Mouse (Mus musculus) intestine, postnatal 0 days (tissue): ENCODE measurements at regions not wholly inside any gene's neighbourhood (a gene's known extent, or its start where the extent isn't known, plus 50 kb on each side); places are given as distances from the start of the nearest gene placed in this dataset.
A peak's percentile ranks its signal among the peaks of the same experiment; 100 is the strongest.

Experiments used
- ATAC-seq: fragments of 200-750 bp; cut with Nextera tagmentation; 2 replicates; pipeline ENCODE4 v1.8.0; 2017; ENCODE audit warnings: mild to moderate bottlenecking, moderate TSS enrichment, moderate library complexity
- H3K27ac ChIP-seq: fragments of 300-500 bp; sonication (generic); 2 replicates; pipeline ENCODE4 v1.5.1; 2014; ENCODE audit warnings: mild to moderate bottlenecking, low read depth, low read length, moderate library complexity
- H3K27me3 ChIP-seq: fragments of 300-500 bp; sonication (generic); replicated peaks from 2 replicates; pipeline ENCODE4 v1.6.1; 2014; ENCODE audit warnings: low read length, mixed read lengths; ENCODE audit not compliant: control insufficient read depth, insufficient read depth
- H3K36me3 ChIP-seq: fragments of 300-500 bp; sonication (generic); 2 replicates; pipeline ENCODE4 v1.6.1; 2014; ENCODE audit warnings: mild to moderate bottlenecking, moderate library complexity; ENCODE audit not compliant: control insufficient read depth, insufficient read depth
- H3K4me1 ChIP-seq: fragments of 300-500 bp; sonication (generic); replicated peaks from 2 replicates; pipeline ENCODE4 v1.6.1; 2014; ENCODE audit warnings: antibody characterized with exemption, low read length, mixed read lengths; ENCODE audit not compliant: control insufficient read depth, insufficient read depth
- H3K4me2 ChIP-seq: fragments of 300-500 bp; sonication (generic); replicated peaks from 2 replicates; pipeline ENCODE4 v1.6.1; 2014; ENCODE audit warnings: low read depth, mild to moderate bottlenecking, moderate library complexity
- H3K4me3 ChIP-seq: fragments of 300-500 bp; sonication (generic); 2 replicates; pipeline ENCODE4 v1.5.1; 2014; ENCODE audit warnings: low read depth, low read length
- H3K9ac ChIP-seq: fragments of 300-500 bp; sonication (generic); 2 replicates; pipeline ENCODE4 v1.6.1; 2014; ENCODE audit warnings: mild to moderate bottlenecking, low read depth, low read length
- H3K9me3 ChIP-seq: fragments of 300-500 bp; sonication (generic); 2 replicates; pipeline ENCODE4 v1.6.1; 2016; ENCODE audit warnings: mixed run types; ENCODE audit not compliant: control insufficient read depth
- CTCF ChIP-seq: sonication (generic); IDR thresholded peaks from 2 replicates; pipeline ENCODE4 v1.5.1; 2016; ENCODE audit warnings: low read depth, mild to moderate bottlenecking, control low read depth, antibody characterized with exemption, moderate library complexity
- WGBS: fragments of 180-500 bp; shearing (Covaris S2); extraction: QIAGEN DNeasy Blood & Tissue Kit; methylation state at CpG from one replicate; pipeline ENCODE4 v1.1.7; 2014; 5-methylcytosine and 5-hydroxymethylcytosine counted together

DNA sequence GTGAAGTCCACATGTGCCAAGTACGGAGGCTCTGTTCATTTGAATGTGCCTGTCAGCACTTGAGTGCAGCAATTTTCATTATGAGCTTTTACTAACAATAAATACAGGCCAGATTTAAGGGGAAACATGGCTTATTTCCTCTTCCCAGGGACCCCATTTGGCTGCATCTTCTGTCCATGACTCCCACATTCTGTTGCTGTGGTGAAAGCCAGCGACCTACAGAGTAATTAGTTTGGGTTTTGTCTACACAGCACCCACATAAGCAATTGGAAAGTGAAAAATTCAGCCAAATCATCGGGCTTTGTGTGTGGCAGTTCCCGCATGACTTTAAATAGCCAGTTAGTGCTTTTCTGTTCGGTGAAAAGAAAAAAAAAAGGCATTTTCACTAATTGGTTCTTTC, 76.7 kb upstream of the Sp4 start:
- 78% methylated on average over 5 of the region's 5 CpGs for WGBS
- no peak for ATAC-seq
- H3K27ac ChIP-seq, result no peak overlapping the region
- H3K9me3 ChIP-seq, result no peaks in the 10 kb centered on the region
- no peak overlapping the region for H3K4me3 ChIP-seq
- H3K4me1 ChIP-seq, result no peaks in the 10 kb centered on the region
- H3K36me3 ChIP-seq, result no peaks in the 10 kb centered on the region
- no peak overlapping the region for H3K9ac ChIP-seq
- no peak overlapping the region for H3K4me2 ChIP-seq
- TF ChIP-seq CTCF, result no peak
- no peaks in the 10 kb centered on the region for H3K27me3 ChIP-seq

DNA sequence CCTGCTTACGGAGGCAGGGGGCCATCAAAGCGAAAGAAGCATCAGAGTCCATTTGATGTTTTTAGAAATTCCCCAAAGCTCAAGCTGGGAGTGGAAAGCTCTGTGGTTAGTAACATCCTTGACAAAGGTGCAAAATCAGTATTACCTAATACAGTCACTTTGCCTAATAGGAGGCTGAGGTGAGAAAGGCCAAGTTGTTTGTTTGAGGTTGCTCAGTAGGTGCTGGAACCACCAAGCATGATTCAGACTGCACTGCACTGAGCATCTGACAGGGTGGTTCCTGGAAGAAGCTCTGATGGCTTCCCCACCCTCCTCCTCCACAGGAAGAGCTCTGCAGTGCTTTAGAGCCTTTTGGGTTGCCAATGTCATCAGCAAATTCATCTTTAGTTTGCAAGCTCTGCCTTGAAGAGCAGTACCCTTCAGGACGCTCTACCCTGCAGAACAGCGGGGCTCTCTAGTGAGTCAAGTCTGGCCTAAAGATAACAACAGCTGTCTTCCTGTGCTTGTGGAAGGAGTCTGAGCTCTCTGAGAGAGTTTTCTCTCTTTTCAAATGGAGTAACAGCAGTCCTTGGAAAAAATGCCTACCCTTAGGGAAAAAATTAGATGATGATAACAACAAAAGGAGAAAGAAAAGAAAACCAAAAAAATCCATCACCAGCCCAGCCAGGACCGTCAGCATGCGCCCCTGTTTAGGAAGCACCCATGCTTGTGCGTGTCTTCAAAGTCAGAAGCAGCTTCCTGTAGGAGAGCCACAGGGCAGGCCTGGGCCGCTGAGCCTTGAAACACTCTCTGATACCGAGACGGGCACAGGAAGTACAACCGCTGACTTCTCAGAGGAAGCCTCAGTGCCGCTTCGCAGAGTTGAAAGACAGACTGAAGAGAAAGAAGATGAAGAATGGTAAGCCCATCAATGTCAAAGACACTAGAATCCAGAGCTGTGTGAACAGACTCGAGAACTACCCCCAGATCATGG, 75.6 kb upstream of the Sp4 start:
- no peak for ATAC-seq
- no peak for TF ChIP-seq CTCF

DNA sequence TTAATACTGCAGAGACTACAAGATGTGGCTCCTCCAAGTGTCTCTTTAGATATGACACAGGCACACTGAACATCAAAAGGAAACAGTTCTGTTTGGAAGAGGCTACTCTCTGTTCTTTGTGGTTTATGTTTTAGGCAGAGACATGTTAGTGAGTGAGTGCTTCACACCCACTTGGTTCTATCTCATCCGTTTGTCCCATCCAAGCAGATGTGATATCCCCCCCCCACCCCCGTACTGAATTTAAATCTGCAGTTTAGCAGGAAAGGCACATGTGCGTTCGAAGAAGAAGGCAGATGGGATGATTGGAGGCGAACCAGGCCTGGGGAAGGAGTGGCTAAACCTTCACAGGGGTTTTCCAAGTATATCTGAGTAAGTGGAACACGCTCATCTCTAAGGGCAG, 72.0 kb upstream of the Sp4 start:
- Histone ChIP-seq H3K27ac (no peak overlapping the region), H3K4me3 (no peak overlapping the region), H3K4me1 (no peaks in the 10 kb centered on the region), H3K36me3 (no peaks in the 10 kb centered on the region), H3K27me3 (no peaks in the 10 kb centered on the region), H3K9me3 (no peaks in the 10 kb centered on the region), H3K9ac (no peak overlapping the region), H3K4me2 (no peak overlapping the region)
- no peak for ATAC-seq
- TF ChIP-seq CTCF, result no peak
- 76% methylated on average over 6 of the region's 6 CpGs for WGBS

More for the DNA sequence above, 75.6 kb upstream of the Sp4 start:
- H3K27ac ChIP-seq, result no peak overlapping the region
- H3K4me1 ChIP-seq, result no peaks in the 10 kb centered on the region
- H3K4me2 ChIP-seq, result no peak overlapping the region
- no peaks in the 10 kb centered on the region for H3K36me3 ChIP-seq
- H3K9me3 ChIP-seq, result no peaks in the 10 kb centered on the region
- no peaks in the 10 kb centered on the region for H3K27me3 ChIP-seq
- H3K4me3 ChIP-seq, result no peak overlapping the region
- no peak overlapping the region for H3K9ac ChIP-seq
- 71% methylated on average over 14 of the region's 14 CpGs for WGBS

DNA sequence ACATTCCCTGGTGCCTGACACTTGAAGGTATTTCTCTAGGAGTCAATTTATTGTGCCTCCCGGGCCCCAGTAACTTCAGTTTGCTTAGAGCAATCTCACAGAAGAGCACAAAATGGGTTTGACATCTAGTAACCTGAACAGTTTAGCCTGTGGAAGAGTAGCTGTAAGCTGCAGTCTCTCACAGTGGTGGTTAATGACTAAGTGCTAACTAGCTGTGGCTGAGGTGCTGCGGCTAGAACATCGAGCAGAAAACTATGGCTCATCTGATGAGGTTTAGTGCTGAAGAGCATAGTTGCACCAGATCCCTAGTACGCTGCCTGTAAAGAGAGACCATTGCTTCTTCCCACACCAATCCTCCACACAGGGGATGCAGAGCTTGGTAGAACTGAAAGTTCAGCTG, 70.7 kb upstream of the Sp4 start:
- Histone ChIP-seq H3K9ac (no peak overlapping the region), H3K9me3 (no peaks in the 10 kb centered on the region), H3K4me3 (no peak overlapping the region), H3K27me3 (no peaks in the 10 kb centered on the region), H3K4me2 (no peak overlapping the region), H3K4me1 (no peaks in the 10 kb centered on the region), H3K36me3 (no peaks in the 10 kb centered on the region), H3K27ac (no peak overlapping the region)
- ATAC-seq, result no peak
- no peak for TF ChIP-seq CTCF
- WGBS, result 84% methylated on average over 4 of the region's 4 CpGs

DNA sequence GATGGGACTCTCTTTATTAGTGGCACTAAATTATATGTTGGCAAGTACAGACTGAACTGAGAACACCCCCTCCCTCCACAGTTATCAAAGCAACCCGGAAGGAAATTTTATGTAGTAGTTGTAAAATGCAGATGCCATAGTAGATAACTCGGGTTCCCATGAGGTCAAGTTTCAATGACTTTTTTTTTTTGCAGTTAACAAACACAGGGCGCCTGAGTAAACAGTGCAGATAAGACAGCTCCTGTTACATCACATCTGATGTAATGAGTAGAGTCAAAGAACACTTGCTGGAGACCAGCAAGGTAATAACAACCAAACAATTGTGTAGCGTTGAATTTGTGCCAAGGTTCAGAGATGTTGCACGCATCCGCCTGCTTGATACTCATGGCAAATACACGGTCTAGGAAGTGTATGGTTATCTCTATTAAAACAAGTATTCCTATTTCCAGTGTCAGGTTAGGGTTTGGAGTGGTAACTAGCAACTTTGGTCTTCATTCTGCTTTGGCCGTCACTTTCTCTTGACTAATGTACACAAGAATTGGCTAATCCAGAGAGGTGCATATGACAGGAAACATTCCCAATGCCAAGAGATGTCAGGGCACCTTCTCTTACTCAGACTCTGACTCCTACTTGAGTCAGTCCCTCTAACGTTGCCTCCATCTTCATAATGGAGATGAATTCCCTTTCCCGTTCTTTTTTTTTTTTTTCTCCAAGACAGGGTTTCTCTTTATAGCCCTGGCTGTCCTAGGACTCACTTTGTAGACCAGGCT, 66.3 kb upstream of the Sp4 start:
- H3K9me3 ChIP-seq, result no peaks in the 10 kb centered on the region
- H3K27me3 ChIP-seq, result no peaks in the 10 kb centered on the region
- no peak overlapping the region for H3K27ac ChIP-seq
- no peak overlapping the region for H3K9ac ChIP-seq
- H3K4me1 ChIP-seq, result no peaks in the 10 kb centered on the region
- no peak for TF ChIP-seq CTCF
- WGBS, result 39% methylated on average over 10 of the region's 10 CpGs
- no peaks in the 10 kb centered on the region for H3K36me3 ChIP-seq
- no peak overlapping the region for H3K4me2 ChIP-seq
- no peak overlapping the region for H3K4me3 ChIP-seq
- ATAC-seq, result peak; percentile 97

DNA sequence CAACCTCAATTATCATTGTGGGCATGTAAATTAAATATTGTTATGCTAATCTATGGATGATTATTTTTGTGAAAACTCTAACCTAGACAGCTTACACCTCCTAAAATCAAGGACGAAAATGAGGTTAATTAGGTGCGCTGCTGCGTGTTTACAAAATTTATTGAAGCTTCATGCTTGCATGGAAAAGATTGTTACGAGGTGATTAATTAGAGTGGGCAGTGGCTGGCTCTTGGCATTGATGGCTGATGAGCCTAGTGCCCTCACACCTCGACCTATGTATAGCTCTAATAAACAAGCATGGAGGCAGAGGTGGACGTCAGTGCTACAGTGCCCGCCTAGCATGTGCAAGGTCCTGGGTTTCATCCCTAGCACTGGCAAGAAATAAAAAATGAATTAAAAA, 51.6 kb upstream of the Sp4 start:
- Histone ChIP-seq H3K4me1 (no peaks in the 10 kb centered on the region), H3K9ac (no peak overlapping the region), H3K4me2 (no peak overlapping the region), H3K4me3 (no peak overlapping the region), H3K36me3 (no peaks in the 10 kb centered on the region), H3K27ac (no peak overlapping the region), H3K9me3 (no peaks in the 10 kb centered on the region), H3K27me3 (no peaks in the 10 kb centered on the region)
- no peak for TF ChIP-seq CTCF
- WGBS, result 88% methylated on average over 7 of the region's 7 CpGs
- no peak for ATAC-seq
